Mouse (Mus musculus) kidney, adult 2 months (tissue): ENCODE results near the gene Ccdc191.

Experiments used
- CTCF ChIP-seq: fragments of 200-500 bp; conservative IDR thresholded peaks from 2 replicates; pipeline ENCODE4 v1.5.1; 2011; ENCODE audit warnings: low read depth, mild to moderate bottlenecking, control low read depth, low read length, moderate library complexity, mixed read lengths; ENCODE audit not compliant: insufficient read depth, insufficient read length
- POLR2A ChIP-seq: fragments of 200-500 bp; IDR thresholded peaks from one replicate; pipeline ENCODE4 v1.6.1; 2011; ENCODE audit warnings: low read depth, low read length, control low read depth

DNA sequence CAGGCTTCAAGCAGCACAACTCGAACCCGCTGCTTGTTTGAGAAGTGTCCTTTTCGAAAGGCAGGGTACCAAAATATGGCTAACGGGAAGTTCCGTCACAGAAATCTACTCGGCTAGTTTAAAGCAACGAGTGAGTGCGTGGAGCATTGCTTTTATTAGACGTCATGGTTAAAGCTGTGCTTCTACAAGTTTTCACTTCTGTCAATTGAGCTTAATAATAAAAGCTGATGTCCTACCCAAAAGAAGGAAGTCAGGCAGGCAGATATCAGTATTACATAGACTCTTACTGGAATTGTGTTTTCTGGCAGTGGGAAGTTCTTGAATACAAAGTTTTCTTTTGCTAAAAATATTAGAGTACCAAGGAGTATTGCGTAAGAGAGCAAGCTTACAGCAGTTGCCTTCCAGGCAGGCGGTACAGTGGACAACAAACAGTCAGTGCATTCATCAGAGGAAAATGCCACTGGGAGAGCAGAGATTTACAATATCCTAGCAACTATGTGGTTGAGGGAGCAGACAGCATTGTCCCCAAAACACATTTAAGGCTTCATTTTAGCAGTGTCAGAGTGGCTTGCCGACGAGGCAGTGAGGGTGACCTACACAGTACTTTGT, 76.3 kb downstream of the Ccdc191 start:
- TF ChIP-seq CTCF (no peak), POLR2A (no peak)
